Mouse (Mus musculus) heart, postnatal 0 days (tissue): Measurements from ENCODE around the gene Naa38.

Source experiments
- CTCF ChIP-seq: IDR thresholded peaks from 2 replicates; pipeline ENCODE4 v1.5.1; 2016; ENCODE audit warnings: antibody characterized with exemption, control low read depth, low read depth
- EP300 ChIP-seq: IDR thresholded peaks from 2 replicates; pipeline ENCODE4 v1.6.1; 2016; ENCODE audit warnings: antibody characterized with exemption, low read depth

DNA sequence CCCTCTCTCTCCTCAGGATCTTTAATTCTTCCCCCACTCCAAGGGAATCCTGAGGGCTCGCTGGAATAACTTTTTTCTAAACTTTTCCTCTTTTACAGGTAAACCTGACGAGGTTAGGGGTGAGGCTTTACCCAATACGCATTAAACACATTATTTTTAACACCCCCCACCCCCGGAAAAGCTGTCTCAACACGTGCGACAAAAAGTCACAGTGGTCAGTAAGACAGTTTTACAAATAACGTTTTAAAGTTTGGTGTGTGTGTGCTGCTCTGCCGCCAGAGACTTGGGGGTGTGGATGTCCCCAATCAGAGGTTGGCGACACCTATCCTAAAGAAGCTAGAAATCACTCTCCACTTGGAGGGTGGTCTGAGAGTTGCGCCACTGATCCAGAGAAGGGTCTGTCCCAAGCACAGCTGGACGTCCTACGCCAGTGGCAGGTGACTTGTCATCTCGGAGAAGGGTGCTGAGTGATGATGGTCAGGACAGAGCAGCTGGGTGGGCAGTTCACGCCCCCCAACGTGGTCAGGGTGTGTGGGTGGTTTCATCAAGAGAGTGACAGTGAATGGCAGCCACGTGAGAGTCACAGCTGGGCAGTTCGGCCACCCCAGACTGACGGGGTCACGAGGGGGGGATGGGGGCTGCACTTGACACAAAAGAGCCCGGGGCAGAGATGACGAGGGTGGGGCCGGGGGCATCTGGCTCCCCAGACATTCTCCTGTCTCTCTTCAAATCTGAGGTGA, 27.5 kb upstream of the Naa38 start:
- no peak for TF ChIP-seq CTCF
- TF ChIP-seq EP300, result no peak
